Mouse (Mus musculus) midbrain, embryonic 16.5 days (tissue): ENCODE data around the gene Sema5b. TPM values are rescaled to one million over a fixed set of nuclear protein-coding genes. Genes with fewer than 3 reads are reported as not detected.

Source experiments
- ATAC-seq: fragments of 200-750 bp; cut with Nextera tagmentation; 2 replicates; pipeline ENCODE4 v1.8.0; 2017; ENCODE audit warnings: moderate TSS enrichment
- H3K27ac ChIP-seq: fragments of 300-500 bp; sonication (generic); 2 replicates; pipeline ENCODE4 v1.5.1; 2014; ENCODE audit warnings: mild to moderate bottlenecking, low read length, mixed read lengths
- H3K27me3 ChIP-seq: fragments of 300-500 bp; sonication (generic); 2 replicates; pipeline ENCODE4 v1.6.1; 2014; ENCODE audit warnings: low read depth, low read length, mixed read lengths; ENCODE audit not compliant: control insufficient read depth, insufficient read depth
- H3K36me3 ChIP-seq: fragments of 300-500 bp; sonication (generic); 2 replicates; pipeline ENCODE4 v1.6.1; 2014; ENCODE audit warnings: mild to moderate bottlenecking, low read length, moderate library complexity, mixed read lengths; ENCODE audit not compliant: control insufficient read depth, insufficient read depth
- H3K4me1 ChIP-seq: fragments of 300-500 bp; sonication (generic); 2 replicates; pipeline ENCODE4 v1.6.1; 2014; ENCODE audit warnings: mild to moderate bottlenecking, low read length, mixed read lengths; ENCODE audit not compliant: control insufficient read depth, insufficient read depth
- H3K4me2 ChIP-seq: fragments of 300-500 bp; sonication (generic); 2 replicates; pipeline ENCODE4 v1.6.1; 2014; ENCODE audit warnings: mild to moderate bottlenecking, low read length, mixed read lengths
- H3K4me3 ChIP-seq: fragments of 300-500 bp; sonication (generic); 2 replicates; pipeline ENCODE4 v1.5.1; 2014; ENCODE audit warnings: low read depth, mild to moderate bottlenecking, low read length, moderate library complexity, mixed read lengths
- H3K9ac ChIP-seq: fragments of 300-500 bp; sonication (generic); 2 replicates; pipeline ENCODE4 v1.6.1; 2014; ENCODE audit warnings: low read depth, low read length, mixed read lengths
- H3K9me3 ChIP-seq: fragments of 300-500 bp; sonication (generic); replicated peaks from 2 replicates; pipeline ENCODE4 v1.6.1; 2014; ENCODE audit warnings: mild to moderate bottlenecking, low read length, mixed read lengths; ENCODE audit not compliant: control insufficient read depth, poor library complexity, severe bottlenecking
- WGBS: fragments of 180-500 bp; shearing (Covaris S2); extraction: QIAGEN DNeasy Blood & Tissue Kit; methylation state at CpG from one replicate; pipeline ENCODE4 v1.1.7; 2014; 5-methylcytosine and 5-hydroxymethylcytosine counted together
- polyA plus RNA-seq: library from polyadenylated mRNA; unstranded; fragments of >200 nt; fragmentation: Nextera tagmentation; extraction: Ambion mirVana; gene quantifications from 2 replicates; pipeline ENCODE4 v1.2.1, GENCODE M21; 2015

Gene Sema5b
- polyA plus RNA-seq: 17.5 and 18.0 TPM in 2 replicates

- Histone ChIP-seq H3K4me1 (peaks cover 7% of the 10 kb centered on the region; the same call in 1 of the 2 replicates), H3K4me2 (peak within 1 kb of the TSS; percentile 94), H3K27ac (peak within 1 kb of the TSS; percentile 70), H3K9ac (peak within 1 kb of the TSS; percentile 85), H3K9me3 (no peaks in the 10 kb centered on the region), H3K4me3 (peak within 1 kb of the TSS; percentile 82), H3K27me3 (peaks cover 5% of the 10 kb centered on the region), H3K36me3 (no peaks in the 10 kb centered on the region; the same call in 1 of the 2 replicates)
- WGBS: under 1% methylated on average over 44 of the region's 54 CpGs
- ATAC-seq: peak; percentile 87
Measured at GRCm38 (mm10) chr16:35541117-35541641, at the start of gene Sema5b. TSS of gene Sema5b (plus strand) at chr16:35541145.

- Histone ChIP-seq H3K27me3 (no peaks in the 10 kb centered on the region), H3K27ac (no peak overlapping the region), H3K4me2 (no peak overlapping the region), H3K9me3 (no peaks in the 10 kb centered on the region), H3K36me3 (no peaks in the 10 kb centered on the region), H3K4me1 (no peaks in the 10 kb centered on the region), H3K9ac (no peak overlapping the region), H3K4me3 (no peak overlapping the region)
- no peak for ATAC-seq
- WGBS: 91% methylated on average over 3 of the region's 3 CpGs
Measured at GRCm38 (mm10) chr16:35500342-35500741, 40.6 kb upstream of the Sema5b start.

GRCm38 (mm10) chr16:35501106-35501760, 39.7 kb upstream of the Sema5b start:
- Histone ChIP-seq H3K36me3 (no peaks in the 10 kb centered on the region), H3K4me2 (no peak overlapping the region), H3K9me3 (no peaks in the 10 kb centered on the region), H3K27ac (no peak overlapping the region), H3K9ac (no peak overlapping the region), H3K4me1 (no peaks in the 10 kb centered on the region), H3K27me3 (no peaks in the 10 kb centered on the region), H3K4me3 (no peak overlapping the region)
- 78% methylated on average over 4 of the region's 4 CpGs for WGBS
- no peak for ATAC-seq

- Histone ChIP-seq H3K27ac (no peak overlapping the region), H3K4me1 (no peaks in the 10 kb centered on the region), H3K4me3 (no peak overlapping the region), H3K27me3 (no peaks in the 10 kb centered on the region), H3K36me3 (no peaks in the 10 kb centered on the region), H3K9me3 (no peaks in the 10 kb centered on the region), H3K9ac (no peak overlapping the region), H3K4me2 (no peak overlapping the region)
- ATAC-seq: no peak
- WGBS: 85% methylated on average over 11 of the region's 11 CpGs
Measured at GRCm38 (mm10) chr16:35502456-35502855, 38.5 kb upstream of the Sema5b start.

- Histone ChIP-seq H3K4me1 (no peaks in the 10 kb centered on the region), H3K36me3 (no peaks in the 10 kb centered on the region), H3K27ac (no peak overlapping the region), H3K4me2 (no peak overlapping the region), H3K4me3 (no peak overlapping the region), H3K9me3 (no peaks in the 10 kb centered on the region), H3K9ac (no peak overlapping the region), H3K27me3 (no peaks in the 10 kb centered on the region)
- no peak for ATAC-seq
- WGBS: 89% methylated on average over 8 of the region's 8 CpGs
Measured at GRCm38 (mm10) chr16:35504266-35504665, 36.7 kb upstream of the Sema5b start.

GRCm38 (mm10) chr16:35505786-35506185, 35.2 kb upstream of the Sema5b start:
- no peaks in the 10 kb centered on the region for H3K9me3 ChIP-seq
- no peak overlapping the region for H3K4me3 ChIP-seq
- H3K27ac ChIP-seq: no peak overlapping the region
- no peaks in the 10 kb centered on the region for H3K4me1 ChIP-seq
- 89% methylated on average over 4 of the region's 4 CpGs for WGBS
- no peak overlapping the region for H3K9ac ChIP-seq
- no peak overlapping the region for H3K4me2 ChIP-seq
- H3K27me3 ChIP-seq: no peaks in the 10 kb centered on the region
- ATAC-seq: no peak
- H3K36me3 ChIP-seq: no peaks in the 10 kb centered on the region

- H3K27me3 ChIP-seq: no peaks in the 10 kb centered on the region
- WGBS: 83% methylated on average over 6 of the region's 6 CpGs
- H3K4me2 ChIP-seq: no peak overlapping the region
- H3K4me1 ChIP-seq: no peaks in the 10 kb centered on the region
- H3K27ac ChIP-seq: no peak overlapping the region
- no peak overlapping the region for H3K4me3 ChIP-seq
- H3K9ac ChIP-seq: no peak overlapping the region
- H3K9me3 ChIP-seq: no peaks in the 10 kb centered on the region
- ATAC-seq: no peak
- no peaks in the 10 kb centered on the region for H3K36me3 ChIP-seq
Measured at GRCm38 (mm10) chr16:35508581-35508980, 32.4 kb upstream of the Sema5b start.

GRCm38 (mm10) chr16:35509331-35510070, 31.4 kb upstream of the Sema5b start:
- Histone ChIP-seq H3K27me3 (no peaks in the 10 kb centered on the region), H3K4me1 (no peaks in the 10 kb centered on the region), H3K36me3 (no peaks in the 10 kb centered on the region), H3K4me2 (no peak overlapping the region), H3K9me3 (no peaks in the 10 kb centered on the region), H3K27ac (no peak overlapping the region), H3K4me3 (no peak overlapping the region), H3K9ac (no peak overlapping the region)
- WGBS: 59% methylated on average over 11 of the region's 11 CpGs
- ATAC-seq: no peak
